Mouse (Mus musculus): ENCODE measurements around the gene Igfbp3. TPM values are rescaled to one million over a fixed set of nuclear protein-coding genes. Genes with fewer than 3 reads are reported as not detected.

The Igfbp3 gene
- polyA plus RNA-seq, 1 experiment = 15.1 TPM

DNA sequence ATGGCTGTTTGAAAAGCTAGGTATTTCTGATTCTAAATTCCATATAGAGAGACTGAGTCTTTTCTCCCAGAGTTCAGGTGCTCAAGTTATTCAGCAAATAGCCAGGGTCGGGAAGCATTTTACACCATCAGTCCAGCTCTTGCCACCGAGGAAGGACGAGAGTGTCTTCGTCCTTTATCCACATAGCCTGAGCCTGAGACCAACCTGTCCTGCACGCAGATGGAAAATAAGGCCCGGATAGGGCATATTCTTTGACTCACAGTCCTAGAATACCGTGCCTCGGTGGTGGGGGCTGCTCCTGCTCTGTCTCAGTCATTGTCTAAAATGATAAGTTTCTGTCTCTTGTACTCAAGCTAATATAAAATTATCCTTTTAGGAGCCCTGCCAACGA, 13.3 kb downstream of the Igfbp3 start:
- no peaks in the 10 kb centered on the region for H3K4me1 ChIP-seq (ENCODE audit: control insufficient read depth, insufficient read depth, low read length)
- WGBS = 75% methylated on average over 9 of the region's 9 CpGs
- no peak for TF ChIP-seq CTCF (IDR thresholded peaks at IDR 0.05; ENCODE audit: control insufficient read depth, insufficient read depth, low read length)
- TF ChIP-seq POLR2A (IDR thresholded peaks at IDR 0.05; ENCODE audit: borderline replicate concordance, control insufficient read depth, low read depth, low read length) = no peak
- H3K4me3 ChIP-seq (replicated peaks; ENCODE audit: control insufficient read depth, low read depth, low read length) = no peak overlapping the region
- no peak overlapping the region for H3K27ac ChIP-seq (ENCODE audit: control insufficient read depth, insufficient read depth, low read depth, low read length, poor library complexity)

DNA sequence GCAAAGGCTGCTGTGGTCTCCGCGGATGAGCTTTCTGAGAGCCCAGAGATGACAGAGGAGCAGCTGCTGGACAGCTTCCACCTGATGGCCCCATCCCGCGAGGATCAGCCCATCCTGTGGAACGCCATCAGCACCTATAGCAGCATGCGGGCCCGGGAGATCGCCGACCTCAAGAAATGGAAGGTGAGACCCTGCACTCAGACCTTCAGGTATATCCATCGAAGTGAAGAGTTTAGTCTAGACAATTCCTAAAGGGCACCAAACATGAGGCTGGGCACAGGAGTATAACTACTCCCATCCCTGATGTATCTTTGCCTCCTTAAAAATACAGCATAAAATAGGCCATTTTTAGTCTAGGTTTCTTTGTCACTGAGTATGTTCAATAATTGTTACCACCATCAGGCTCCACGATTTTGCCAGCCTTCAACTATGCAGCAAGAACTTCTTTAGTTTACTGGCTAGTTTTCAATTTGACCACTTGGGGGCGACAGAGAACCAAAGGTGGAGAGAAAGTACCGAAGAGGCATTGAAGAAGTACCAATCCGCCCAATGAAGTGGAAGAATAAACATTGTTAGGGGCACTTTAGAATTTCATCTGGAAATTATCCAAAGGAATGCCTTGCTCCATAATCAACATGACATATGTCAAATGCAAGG, 13.9 kb downstream of the Igfbp3 start:
- Histone ChIP-seq H3K4me1 (ENCODE audit: control insufficient read depth, insufficient read depth, low read length) (no peaks in the 10 kb centered on the region), H3K27ac (ENCODE audit: control insufficient read depth, insufficient read depth, low read depth, low read length, poor library complexity) (no peak overlapping the region), H3K4me3 (replicated peaks; ENCODE audit: control insufficient read depth, low read depth, low read length) (no peak overlapping the region)
- TF ChIP-seq POLR2A (IDR thresholded peaks at IDR 0.05; ENCODE audit: borderline replicate concordance, control insufficient read depth, low read depth, low read length) (no peak), CTCF (IDR thresholded peaks at IDR 0.05; ENCODE audit: control insufficient read depth, insufficient read depth, low read length) (no peak)
- 50% methylated on average over 14 of the region's 14 CpGs for WGBS

DNA sequence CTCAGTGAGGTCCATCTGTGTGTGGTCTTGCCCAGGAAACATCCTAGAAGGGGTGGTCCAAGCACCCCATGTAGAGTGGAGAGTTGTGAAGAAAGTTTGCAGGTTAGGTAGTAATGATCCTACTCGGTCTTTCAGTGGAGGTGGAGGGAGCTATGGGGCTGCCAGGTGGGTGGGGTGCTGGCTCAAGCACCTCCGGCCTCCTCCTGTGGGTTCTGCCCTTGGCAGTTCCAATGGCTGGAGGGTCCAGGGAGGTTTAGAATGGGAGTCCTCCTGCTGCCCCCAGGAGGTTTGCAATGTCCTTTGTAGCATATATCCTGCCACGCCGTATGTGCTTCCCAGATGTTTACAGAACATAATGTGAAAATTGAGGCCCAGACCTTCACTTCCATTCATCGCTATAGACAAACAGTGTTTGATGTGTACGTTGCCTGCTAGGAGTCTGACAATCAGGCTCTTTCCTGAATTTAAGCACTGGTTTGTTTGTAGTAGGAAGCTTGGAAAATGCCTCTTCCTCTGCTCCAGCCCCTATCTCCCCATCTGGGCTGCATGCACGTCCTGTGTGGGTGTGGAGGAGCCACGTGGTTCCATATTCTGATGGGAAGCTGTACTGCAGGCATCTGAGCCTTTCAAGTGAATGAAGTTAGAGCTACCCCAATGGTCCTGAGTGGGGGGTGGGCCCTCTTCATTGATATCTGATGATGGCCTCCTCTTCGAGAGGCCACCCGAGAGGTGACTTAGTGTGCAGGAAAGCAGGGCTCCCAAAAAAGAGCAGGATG, 15.1 kb downstream of the Igfbp3 start:
- H3K27ac ChIP-seq (ENCODE audit: control insufficient read depth, insufficient read depth, low read depth, low read length, poor library complexity) = no peak overlapping the region
- no peaks in the 10 kb centered on the region for H3K4me1 ChIP-seq (ENCODE audit: control insufficient read depth, insufficient read depth, low read length)
- H3K4me3 ChIP-seq (replicated peaks; ENCODE audit: control insufficient read depth, low read depth, low read length) = no peak overlapping the region
- WGBS = 65% methylated on average over 10 of the region's 10 CpGs
- TF ChIP-seq CTCF (IDR thresholded peaks at IDR 0.05; ENCODE audit: control insufficient read depth, insufficient read depth, low read length) = no peak
- TF ChIP-seq POLR2A (IDR thresholded peaks at IDR 0.05; ENCODE audit: borderline replicate concordance, control insufficient read depth, low read depth, low read length) = no peak

DNA sequence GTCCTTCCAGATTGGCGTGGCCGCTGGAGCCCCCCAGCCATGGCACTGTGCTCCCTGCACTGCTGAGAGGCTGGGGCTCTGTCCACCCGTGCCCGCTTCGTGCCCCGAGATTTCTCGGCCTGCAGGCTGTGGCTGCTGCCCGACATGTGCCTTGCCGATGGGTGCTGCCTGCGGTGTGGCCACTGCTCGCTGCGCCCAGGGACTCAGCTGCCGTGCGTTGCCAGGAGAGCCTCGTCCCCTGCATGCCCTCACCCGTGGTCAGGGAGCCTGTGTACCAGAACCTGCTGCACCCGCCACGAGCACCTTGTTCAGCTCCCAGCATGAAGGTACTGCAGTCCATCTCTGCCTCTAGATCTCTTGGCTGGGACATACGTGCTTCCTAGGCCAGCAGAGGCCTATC, 15.7 kb downstream of the Igfbp3 start:
- H3K4me1 ChIP-seq (ENCODE audit: control insufficient read depth, insufficient read depth, low read length) = no peaks in the 10 kb centered on the region
- TF ChIP-seq CTCF (IDR thresholded peaks at IDR 0.05; ENCODE audit: control insufficient read depth, insufficient read depth, low read length) (no peak), POLR2A (IDR thresholded peaks at IDR 0.05; ENCODE audit: borderline replicate concordance, control insufficient read depth, low read depth, low read length) (no peak)
- H3K4me3 ChIP-seq (replicated peaks; ENCODE audit: control insufficient read depth, low read depth, low read length) = no peak overlapping the region
- H3K27ac ChIP-seq (ENCODE audit: control insufficient read depth, insufficient read depth, low read depth, low read length, poor library complexity) = no peak overlapping the region
- WGBS = 85% methylated on average over 19 of the region's 19 CpGs

DNA sequence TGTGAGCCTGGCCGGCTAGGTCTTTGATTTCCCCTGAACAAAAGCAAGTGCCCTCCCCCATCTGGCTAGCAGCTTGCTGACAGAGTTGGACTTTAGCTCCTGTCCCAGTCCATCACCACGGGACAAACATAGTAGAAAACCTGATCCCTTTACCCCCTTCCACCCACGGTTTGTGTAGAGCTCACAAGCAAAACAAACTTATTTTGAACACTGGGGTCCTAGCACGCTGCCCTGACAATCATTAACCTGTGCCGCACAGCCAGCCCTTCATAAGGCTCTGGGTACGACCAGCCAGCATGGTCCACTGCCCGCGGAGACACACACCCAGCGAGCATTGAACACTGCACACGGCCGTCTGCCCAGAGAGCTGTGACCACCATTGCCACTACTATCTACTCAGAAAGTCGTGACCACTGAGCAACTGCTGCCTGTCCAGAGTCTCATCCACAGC, 16.2 kb downstream of the Igfbp3 start, which contains the start of gene Igfbp1:
Igfbp1 (plus strand) TSS at position 292 of the 451 bp plus-strand sequence.
- 67% methylated on average over 12 of the region's 12 CpGs for WGBS
- H3K4me3 ChIP-seq (replicated peaks; ENCODE audit: control insufficient read depth, low read depth, low read length) = no peak within 1 kb of the TSS
- TF ChIP-seq POLR2A (IDR thresholded peaks at IDR 0.05; ENCODE audit: borderline replicate concordance, control insufficient read depth, low read depth, low read length) (no peak), CTCF (IDR thresholded peaks at IDR 0.05; ENCODE audit: control insufficient read depth, insufficient read depth, low read length) (no peak)
- H3K27ac ChIP-seq (ENCODE audit: control insufficient read depth, insufficient read depth, low read depth, low read length, poor library complexity) = no peak within 1 kb of the TSS
- no peaks in the 10 kb centered on the region for H3K4me1 ChIP-seq (ENCODE audit: control insufficient read depth, insufficient read depth, low read length)

DNA sequence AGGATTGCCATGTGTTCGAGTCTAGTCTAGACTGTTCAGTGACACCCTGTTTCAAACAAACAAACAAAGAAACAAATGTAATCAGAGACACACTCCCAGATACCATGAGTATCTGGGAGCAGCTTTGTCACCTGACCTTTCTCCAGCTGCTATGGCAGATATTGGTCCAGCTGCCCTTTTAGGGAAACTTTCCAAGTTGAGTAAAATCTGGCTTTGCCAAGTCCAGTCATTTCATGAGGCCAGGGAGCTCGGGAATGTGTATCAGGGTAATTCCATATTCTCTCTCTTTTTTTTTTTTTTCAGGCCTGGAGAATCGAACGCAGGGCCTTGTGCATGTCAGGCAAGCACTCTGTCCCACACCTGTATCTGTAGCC, 18.4 kb downstream of the Igfbp3 start:
- H3K27ac ChIP-seq (ENCODE audit: control insufficient read depth, insufficient read depth, low read depth, low read length, poor library complexity) = no peak overlapping the region
- 79% methylated on average over 4 of the region's 4 CpGs for WGBS

DNA sequence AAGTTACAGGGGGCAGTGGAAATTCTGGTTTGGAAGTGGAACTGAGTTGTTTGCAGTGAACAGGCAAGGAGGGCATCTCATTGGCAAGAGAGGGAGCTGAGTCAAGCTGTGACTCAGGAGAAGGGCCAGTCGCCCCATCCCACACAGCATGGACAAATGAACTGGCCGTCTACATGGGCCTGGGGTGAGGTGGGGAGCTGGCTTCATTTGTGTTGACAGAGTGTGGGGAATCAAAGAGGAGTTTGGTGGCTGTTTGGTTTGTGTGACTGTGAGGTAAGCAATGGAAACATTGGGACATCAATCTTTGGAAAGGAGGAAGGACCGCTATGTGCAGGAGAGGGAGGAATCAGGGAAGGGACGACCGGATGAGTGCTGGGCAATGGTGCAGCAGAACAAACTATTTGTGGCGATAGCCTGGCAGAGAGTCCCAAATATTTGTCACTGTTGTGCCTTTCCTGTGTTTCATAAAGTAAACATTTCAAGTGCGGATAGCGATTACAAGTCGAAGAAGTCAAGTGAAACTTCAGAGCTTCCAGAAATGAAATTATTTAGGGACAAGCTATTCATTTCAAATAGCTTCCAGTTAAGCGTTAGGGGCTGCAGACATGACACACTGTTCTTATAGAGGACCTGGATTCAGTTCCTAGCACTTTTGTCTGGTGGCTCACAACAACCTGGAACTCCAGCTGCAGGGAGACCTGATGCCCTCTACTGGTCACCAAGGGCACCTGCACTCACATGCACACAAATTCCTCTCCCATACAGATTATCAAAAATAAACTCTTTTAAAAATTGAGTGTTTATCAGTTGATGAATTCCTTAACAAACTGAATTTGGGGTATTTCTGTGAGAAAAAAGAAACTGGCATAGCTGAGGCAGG, 19.1 kb downstream of the Igfbp3 start:
- Histone ChIP-seq H3K4me3 (replicated peaks; ENCODE audit: control insufficient read depth, low read depth, low read length) (no peak overlapping the region), H3K27ac (ENCODE audit: control insufficient read depth, insufficient read depth, low read depth, low read length, poor library complexity) (no peak overlapping the region), H3K4me1 (ENCODE audit: control insufficient read depth, insufficient read depth, low read length) (no peaks in the 10 kb centered on the region)
- TF ChIP-seq POLR2A (IDR thresholded peaks at IDR 0.05; ENCODE audit: borderline replicate concordance, control insufficient read depth, low read depth, low read length) (no peak), CTCF (IDR thresholded peaks at IDR 0.05; ENCODE audit: control insufficient read depth, insufficient read depth, low read length) (no peak)
- WGBS = 84% methylated on average over 10 of the region's 10 CpGs

More for the DNA sequence above, 18.4 kb downstream of the Igfbp3 start:
- H3K4me1 ChIP-seq (ENCODE audit: control insufficient read depth, insufficient read depth, low read length) = no peaks in the 10 kb centered on the region
- no peak overlapping the region for H3K4me3 ChIP-seq (replicated peaks; ENCODE audit: control insufficient read depth, low read depth, low read length)
- TF ChIP-seq POLR2A (IDR thresholded peaks at IDR 0.05; ENCODE audit: borderline replicate concordance, control insufficient read depth, low read depth, low read length) (no peak), CTCF (IDR thresholded peaks at IDR 0.05; ENCODE audit: control insufficient read depth, insufficient read depth, low read length) (no peak)

DNA sequence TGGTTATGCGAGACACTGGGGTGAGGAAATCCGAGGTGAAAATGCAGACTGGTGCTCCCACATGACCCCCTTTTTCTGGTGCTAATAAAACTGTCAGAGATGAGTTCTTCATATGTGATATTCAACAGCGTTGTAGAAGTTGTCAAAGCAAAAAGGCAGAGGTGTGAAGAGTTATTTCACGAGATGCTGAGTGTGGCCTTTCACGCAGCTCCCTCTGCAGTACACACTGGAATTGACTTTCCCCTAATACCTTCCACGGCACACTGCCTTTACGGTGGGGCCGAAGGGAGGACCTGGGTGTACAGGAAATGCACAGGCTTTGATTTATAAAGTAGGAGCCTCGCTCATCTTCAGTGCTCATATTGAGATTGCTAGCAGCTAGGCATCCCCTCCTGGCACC, 20.6 kb downstream of the Igfbp3 start:
- no peaks in the 10 kb centered on the region for H3K4me1 ChIP-seq (ENCODE audit: control insufficient read depth, insufficient read depth, low read length)
- H3K27ac ChIP-seq (ENCODE audit: control insufficient read depth, insufficient read depth, low read depth, low read length, poor library complexity) = no peak overlapping the region
- 65% methylated on average over 9 of the region's 9 CpGs for whole genome bisulfite sequencing
- TF ChIP-seq POLR2A (IDR thresholded peaks at IDR 0.05; ENCODE audit: borderline replicate concordance, control insufficient read depth, low read depth, low read length) = no peak
- TF ChIP-seq CTCF (IDR thresholded peaks at IDR 0.05; ENCODE audit: control insufficient read depth, insufficient read depth, low read length) = no peak
- H3K4me3 ChIP-seq (replicated peaks; ENCODE audit: control insufficient read depth, low read depth, low read length) = no peak overlapping the region
